Comparison of ENCODE assay signal across 10 mouse cellular contexts in the genomic region with DNA sequence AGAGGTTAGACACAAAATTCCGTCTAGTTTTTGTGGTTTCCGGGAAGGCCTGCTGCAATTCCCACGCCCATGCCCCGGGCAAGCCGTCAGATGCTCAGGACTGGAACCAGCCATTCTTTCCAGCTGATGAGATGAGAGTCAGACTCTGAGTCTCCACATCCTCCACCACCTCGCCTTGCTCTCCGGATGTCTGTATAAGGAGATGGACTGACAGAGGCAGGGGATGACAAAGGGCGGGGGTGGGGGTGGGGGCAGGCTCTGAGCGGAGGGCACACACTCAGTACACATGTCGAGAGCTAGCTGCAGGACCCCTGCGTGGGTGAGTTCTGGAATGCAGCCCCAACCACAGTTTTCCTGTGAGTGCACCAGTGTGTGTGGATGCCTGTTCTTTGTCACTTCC. TPM values are rescaled to one million over a fixed set of nuclear protein-coding genes. Genes with fewer than 3 reads are reported as not detected.
DNase-seq lines count a peak whose midpoint lies in the region; ATAC-seq and TF ChIP-seq lines count a peak whose summit lies in the region.
"Had no signal": no experiment of that assay in that cellular context is flagged by ENCODE, and none has a peak within 500 bp of the region (broad histone marks: within the 10 kb centered on the region; RNA-seq: fewer than 3 reads in every experiment).

No protein-coding gene starts in this region.

- no peaks in the 10 kb centered on the region for H3K27me3 ChIP-seq in intestine, embryonic 14.5 days (replicated peaks; ENCODE audit: control insufficient read depth, insufficient read depth, low read length)
- no peaks in the 10 kb centered on the region for H3K27me3 ChIP-seq in intestine, embryonic 16.5 days (replicated peaks; ENCODE audit: control insufficient read depth, insufficient read depth, low read length)
- no peaks in the 10 kb centered on the region for H3K27me3 ChIP-seq in Patski
- no peaks in the 10 kb centered on the region for H3K27me3 ChIP-seq in heart, embryonic 16.5 days (ENCODE audit: control insufficient read depth, insufficient read depth, low read length)

- peak; percentile 61; the same call in 1 of the 2 replicates for ATAC-seq in intestine, embryonic 14.5 days (replicated peaks; ENCODE audit: low FRiP score, low TSS enrichment, low read depth)
- no peak for ATAC-seq in intestine, embryonic 16.5 days
- ATAC-seq in Patski = peak; percentile 77
- 0 out of 2 replicates have a peak, but pooled peaks have one; percentile 43 for ATAC-seq in heart, embryonic 16.5 days (replicated peaks; ENCODE audit: extremely low read depth, insufficient read depth, low FRiP score)

- no peak for DNase-seq in intestine, embryonic 14.5 days (ENCODE audit: low spot score)
- DNase-seq in 3134 (ENCODE audit: extremely low read depth, insufficient read length, low spot score) (peak; percentile 32), Patski (ENCODE audit: low read depth, low spot score) (no peak)
- DNase-seq in left cerebral cortex, adult 18-20 months (ENCODE audit: low spot score in 2 of 2) = no peak
- no peak for DNase-seq in left cerebral cortex, postnatal 25 days (ENCODE audit: low spot score in 2 of 2)
- DNase-seq in urinary bladder, postnatal 25 days (ENCODE audit: low spot score) = no peak
- DNase-seq: left cerebral cortex, postnatal 4 days; right cerebral cortex, postnatal 25 days had no signal

- H3K9me3 ChIP-seq in intestine, embryonic 14.5 days (ENCODE audit: control insufficient read depth, low read length) = 0 out of 2 replicates have a peak, but pooled peaks cover under 1% of the 10 kb centered on the region
- no peaks in the 10 kb centered on the region for H3K9me3 ChIP-seq in intestine, embryonic 16.5 days (ENCODE audit: control insufficient read depth, low read length)
- no peaks in the 10 kb centered on the region; the same call in 1 of the 2 replicates for H3K9me3 ChIP-seq in heart, embryonic 16.5 days (replicated peaks; ENCODE audit: control insufficient read depth, low read length)

- no peak overlapping the region for H3K4me3 ChIP-seq in intestine, embryonic 14.5 days (ENCODE audit: low read depth, low read length)
- no peak overlapping the region for H3K4me3 ChIP-seq in intestine, embryonic 16.5 days (ENCODE audit: low read length)
- no peak overlapping the region for H3K4me3 ChIP-seq in heart, embryonic 16.5 days (ENCODE audit: low read length)

- 0 out of 2 replicates have a peak overlapping the region, but pooled peaks have one; percentile 6 for H3K4me2 ChIP-seq in intestine, embryonic 14.5 days (ENCODE audit: low read length)
- no peak overlapping the region for H3K4me2 ChIP-seq in intestine, embryonic 16.5 days (ENCODE audit: low read depth, low read length)
- peak overlapping the region; percentile 36 for H3K4me2 ChIP-seq in heart, embryonic 16.5 days (ENCODE audit: low read depth, low read length)

- CTCF ChIA-PET in Patski (lab: Charles Lee) = interaction anchor here (1.4 to 1.8 kb wide), 3 partner anchors 63 to 133 kb away, joined by 3 to 5 read pairs (median 4); partner anchors contain the start of gene Wdr63

- intact Hi-C loops in left cerebral cortex, postnatal 25 days (cut with DNase I) = no loop called here

- H3K4me1 ChIP-seq in intestine, embryonic 14.5 days (replicated peaks; ENCODE audit: control insufficient read depth, insufficient read depth, low read length) = peaks cover 5% of the 10 kb centered on the region; the same call in 1 of the 2 replicates
- peaks cover 8% of the 10 kb centered on the region for H3K4me1 ChIP-seq in intestine, embryonic 16.5 days (ENCODE audit: control insufficient read depth, insufficient read depth, low read length)
- H3K4me1 ChIP-seq in heart, embryonic 16.5 days (ENCODE audit: control insufficient read depth, insufficient read depth, low read length) = peaks cover 14% of the 10 kb centered on the region

- peak overlapping the region; percentile 47 for H3K27ac ChIP-seq in intestine, embryonic 14.5 days (ENCODE audit: low read depth)
- no peak overlapping the region for H3K27ac ChIP-seq in intestine, embryonic 16.5 days (ENCODE audit: low read length)
- H3K27ac ChIP-seq in heart, embryonic 16.5 days (ENCODE audit: low read length) = 0 out of 2 replicates have a peak overlapping the region, but pooled peaks have one; percentile 19

- 18% methylated on average over 11 of the region's 11 CpGs for WGBS in intestine, embryonic 14.5 days
- WGBS in intestine, embryonic 16.5 days = 34% methylated on average over 11 of the region's 11 CpGs
- 21% methylated on average over 11 of the region's 11 CpGs for WGBS in heart, embryonic 16.5 days

- no peak for TF ChIP-seq CTCF in Patski (IDR thresholded peaks at IDR 0.05)

- H3K9ac ChIP-seq in intestine, embryonic 14.5 days (ENCODE audit: low read length) = no peak overlapping the region
- no peak overlapping the region for H3K9ac ChIP-seq in intestine, embryonic 16.5 days (ENCODE audit: low read depth, low read length)
- no peak overlapping the region for H3K9ac ChIP-seq in heart, embryonic 16.5 days (ENCODE audit: low read length)

- in situ Hi-C loops in Patski (cut with MboI; ENCODE audit: low pct_unique_long_range_greater_than_20kb) = no loop called here

- POLR2A ChIA-PET in Patski (lab: Charles Lee) = interaction anchor here (0.5 to 0.7 kb wide), 2 partner anchors 16 to 326 kb away, joined by 3 read pairs; no protein-coding TSS in a partner anchor

- H3K36me3 ChIP-seq in intestine, embryonic 14.5 days (ENCODE audit: control insufficient read depth, insufficient read depth, low read length) = no peaks in the 10 kb centered on the region
- no peaks in the 10 kb centered on the region for H3K36me3 ChIP-seq in intestine, embryonic 16.5 days (ENCODE audit: control insufficient read depth, insufficient read depth, low read length)
- no peaks in the 10 kb centered on the region for H3K36me3 ChIP-seq in heart, embryonic 16.5 days (ENCODE audit: control insufficient read depth, insufficient read depth)

RNA-seq across cellular contexts. Expression of gene Syde2, which starts 57.3 kb away (rescaled TPM):
- 3.9 TPM in 2 replicates for polyA plus RNA-seq in intestine, embryonic 14.5 days (2014; fragmentation: Nextera tagmentation; extraction: Ambion mirVana)
- 1.2 and 1.4 TPM in 2 replicates for polyA plus RNA-seq in intestine, embryonic 16.5 days (2015; fragmentation: Nextera tagmentation; extraction: Ambion mirVana)
- 11.1 TPM for polyA plus RNA-seq in Patski (2021)
- polyA plus RNA-seq in heart, embryonic 16.5 days (2015; fragmentation: Nextera tagmentation; extraction: Ambion mirVana) = 10.2 and 10.3 TPM in 2 replicates
- 1 to 10 TPM; 2.6 TPM for total RNA-seq in left cerebral cortex, adult 18-20 months (2021)
- total RNA-seq in left cerebral cortex, postnatal 25 days (2021) = 1 to 10 TPM; 2.7 to 3.8 TPM
